Mouse (Mus musculus): ENCODE measurements at regions not wholly inside any gene's neighbourhood (a gene's known extent, or its start where the extent isn't known, plus 50 kb on each side); places are given as distances from the start of the nearest gene placed in this dataset.

GRCm38 (mm10) chr19:28171836-28172534 is 161.0 kb upstream of the Rfx3 start:
- no peak overlapping the region for H3K9ac ChIP-seq
- H3K4me2 ChIP-seq: no peak overlapping the region
- 76% methylated on average over 11 of the region's 11 CpGs for WGBS
- no peaks in the 10 kb centered on the region for H3K9me3 ChIP-seq
- ATAC-seq (ENCODE audit: low FRiP score): no peak
- H3K27ac ChIP-seq: no peak overlapping the region
- H3K4me1 ChIP-seq: no peaks in the 10 kb centered on the region
- peaks cover 8% of the 10 kb centered on the region; the same call in 1 of the 2 replicates for H3K27me3 ChIP-seq
- H3K4me3 ChIP-seq (replicated peaks): no peak overlapping the region
- no peaks in the 10 kb centered on the region for H3K36me3 ChIP-seq (replicated peaks)

- no peak overlapping the region for H3K27ac ChIP-seq
- no peaks in the 10 kb centered on the region for H3K9me3 ChIP-seq
- H3K4me3 ChIP-seq (replicated peaks): no peak overlapping the region
- peaks cover 11% of the 10 kb centered on the region; the same call in 1 of the 2 replicates for H3K27me3 ChIP-seq
- 89% methylated on average over 12 of the region's 12 CpGs for WGBS
- no peaks in the 10 kb centered on the region for H3K36me3 ChIP-seq (replicated peaks)
- no peak overlapping the region for H3K4me2 ChIP-seq
- no peak overlapping the region for H3K9ac ChIP-seq
- peaks cover 7% of the 10 kb centered on the region; the same call in 1 of the 2 replicates for H3K4me1 ChIP-seq
- ATAC-seq (ENCODE audit: low FRiP score): no peak
These were observed 156.6 kb upstream of the Rfx3 start for GRCm38 (mm10) chr19:28167451-28168165.

DNA sequence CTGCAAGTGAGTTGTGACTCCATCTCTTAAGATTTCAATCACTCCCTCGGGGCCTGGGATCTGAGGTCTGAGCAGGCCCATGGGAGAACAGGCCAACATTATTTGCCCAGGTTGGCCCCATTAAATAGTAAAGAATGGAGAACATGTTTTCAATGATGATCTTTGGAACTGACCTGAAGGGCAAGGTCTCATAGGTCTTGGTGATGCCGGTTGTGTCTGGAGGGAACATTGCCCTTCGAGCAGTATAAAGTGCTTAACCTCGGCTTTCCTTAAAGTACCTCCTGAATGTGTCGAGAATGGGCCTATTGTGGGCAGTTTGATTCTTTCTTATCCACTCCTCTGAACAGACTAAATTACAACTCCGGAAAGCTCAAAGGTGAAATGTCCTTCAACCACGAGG is 155.7 kb upstream of the Rfx3 start:
- ATAC-seq (ENCODE audit: low FRiP score): no peak
- no peaks in the 10 kb centered on the region for H3K9me3 ChIP-seq
- H3K4me2 ChIP-seq: no peak overlapping the region
- 83% methylated on average over 7 of the region's 7 CpGs for WGBS
- H3K4me3 ChIP-seq (replicated peaks): no peak overlapping the region
- H3K36me3 ChIP-seq (replicated peaks): no peaks in the 10 kb centered on the region
- H3K27ac ChIP-seq: no peak overlapping the region
- H3K4me1 ChIP-seq: peaks cover 7% of the 10 kb centered on the region; the same call in 1 of the 2 replicates
- no peak overlapping the region for H3K9ac ChIP-seq
- peaks cover 11% of the 10 kb centered on the region; the same call in 1 of the 2 replicates for H3K27me3 ChIP-seq

- H3K4me2 ChIP-seq: no peak overlapping the region
- peak; percentile 79 for ATAC-seq (ENCODE audit: low FRiP score)
- H3K4me3 ChIP-seq (replicated peaks): no peak overlapping the region
- H3K9ac ChIP-seq: no peak overlapping the region
- H3K9me3 ChIP-seq: no peaks in the 10 kb centered on the region
- peaks cover 7% of the 10 kb centered on the region; the same call in 1 of the 2 replicates for H3K4me1 ChIP-seq
- WGBS: 44% methylated on average over 15 of the region's 15 CpGs
- no peak overlapping the region for H3K27ac ChIP-seq
- no peaks in the 10 kb centered on the region for H3K36me3 ChIP-seq (replicated peaks)
- H3K27me3 ChIP-seq: peaks cover 11% of the 10 kb centered on the region; the same call in 1 of the 2 replicates
These were observed 155.0 kb upstream of the Rfx3 start for GRCm38 (mm10) chr19:28165901-28166361.

- Histone ChIP-seq H3K27ac (no peak overlapping the region), H3K36me3 (replicated peaks) (no peaks in the 10 kb centered on the region), H3K27me3 (peaks cover 11% of the 10 kb centered on the region; the same call in 1 of the 2 replicates), H3K9me3 (no peaks in the 10 kb centered on the region), H3K4me1 (peaks cover 7% of the 10 kb centered on the region; the same call in 1 of the 2 replicates), H3K4me2 (no peak overlapping the region), H3K9ac (no peak overlapping the region), H3K4me3 (replicated peaks) (no peak overlapping the region)
- no peak for ATAC-seq (ENCODE audit: low FRiP score)
- WGBS: 92% methylated on average over 6 of the region's 6 CpGs
These were observed 152.2 kb upstream of the Rfx3 start for GRCm38 (mm10) chr19:28163195-28163594.

- Histone ChIP-seq H3K4me3 (replicated peaks) (no peak overlapping the region), H3K9ac (no peak overlapping the region), H3K4me2 (no peak overlapping the region), H3K4me1 (no peaks in the 10 kb centered on the region), H3K36me3 (replicated peaks) (no peaks in the 10 kb centered on the region), H3K27ac (no peak overlapping the region), H3K9me3 (no peaks in the 10 kb centered on the region), H3K27me3 (0 out of 2 replicates have a peak, but pooled peaks cover 3% of the 10 kb centered on the region)
- WGBS: 81% methylated on average over 4 of the region's 4 CpGs
- no peak for ATAC-seq (ENCODE audit: low FRiP score)
These were observed 149.6 kb upstream of the Rfx3 start for GRCm38 (mm10) chr19:28160582-28160981.

- 84% methylated on average over 3 of the region's 3 CpGs for WGBS
- no peak overlapping the region for H3K9ac ChIP-seq
- ATAC-seq (ENCODE audit: low FRiP score): no peak
- no peak overlapping the region for H3K4me3 ChIP-seq (replicated peaks)
- H3K4me1 ChIP-seq: no peaks in the 10 kb centered on the region
- no peak overlapping the region for H3K27ac ChIP-seq
- H3K36me3 ChIP-seq (replicated peaks): no peaks in the 10 kb centered on the region
- H3K9me3 ChIP-seq: no peaks in the 10 kb centered on the region
- H3K4me2 ChIP-seq: no peak overlapping the region
- no peaks in the 10 kb centered on the region for H3K27me3 ChIP-seq
These were observed 146.2 kb upstream of the Rfx3 start for GRCm38 (mm10) chr19:28157196-28157595.

GRCm38 (mm10) chr19:28137581-28137980 is 126.6 kb upstream of the Rfx3 start:
- no peak overlapping the region for H3K4me3 ChIP-seq (replicated peaks)

DNA sequence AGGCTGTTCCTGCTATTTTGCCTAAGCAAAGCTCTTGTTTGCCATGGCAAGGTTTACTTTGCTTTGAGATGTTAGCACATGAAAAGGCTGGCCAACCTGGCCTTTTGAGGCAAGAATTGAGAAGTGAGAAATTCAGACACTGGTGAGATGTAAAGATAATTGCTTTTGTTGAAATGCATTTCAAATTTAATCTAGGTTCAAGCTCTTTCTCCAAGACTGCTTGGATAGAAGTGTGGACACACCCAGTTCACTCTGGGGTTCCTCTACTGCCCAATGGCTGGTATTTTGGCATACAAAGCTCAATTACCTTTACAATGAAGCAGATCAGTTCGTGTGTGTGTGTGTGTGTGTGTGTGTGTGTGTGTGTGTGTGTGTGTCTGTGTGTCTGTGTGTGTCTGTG is 123.8 kb upstream of the Rfx3 start:
- Histone ChIP-seq H3K4me2 (no peak overlapping the region), H3K4me1 (no peaks in the 10 kb centered on the region)

More at GRCm38 (mm10) chr19:28137581-28137980, 126.6 kb upstream of the Rfx3 start:
- no peaks in the 10 kb centered on the region for H3K36me3 ChIP-seq (replicated peaks)
- no peak overlapping the region for H3K9ac ChIP-seq
- no peak overlapping the region for H3K4me2 ChIP-seq
- no peak for ATAC-seq (ENCODE audit: low FRiP score)
- no peak overlapping the region for H3K27ac ChIP-seq
- H3K4me1 ChIP-seq: peaks cover 4% of the 10 kb centered on the region; the same call in 1 of the 2 replicates
- no peaks in the 10 kb centered on the region for H3K27me3 ChIP-seq
- no peaks in the 10 kb centered on the region for H3K9me3 ChIP-seq
- 89% methylated on average over 10 of the region's 10 CpGs for WGBS

GRCm38 (mm10) chr19:28111263-28112180 is 100.6 kb upstream of the Rfx3 start:
- ATAC-seq (ENCODE audit: low FRiP score): no peak
- Histone ChIP-seq H3K4me2 (no peak overlapping the region), H3K27me3 (no peaks in the 10 kb centered on the region), H3K27ac (no peak overlapping the region), H3K4me1 (no peaks in the 10 kb centered on the region), H3K36me3 (replicated peaks) (no peaks in the 10 kb centered on the region), H3K9ac (no peak overlapping the region), H3K4me3 (replicated peaks) (no peak overlapping the region), H3K9me3 (no peaks in the 10 kb centered on the region)
- 85% methylated on average over 10 of the region's 10 CpGs for WGBS

More for the DNA sequence above, 123.8 kb upstream of the Rfx3 start:
- Histone ChIP-seq H3K27ac (no peak overlapping the region), H3K9me3 (no peaks in the 10 kb centered on the region), H3K27me3 (no peaks in the 10 kb centered on the region), H3K9ac (no peak overlapping the region), H3K36me3 (replicated peaks) (no peaks in the 10 kb centered on the region), H3K4me3 (replicated peaks) (no peak overlapping the region)
- WGBS: 13% methylated on average over 1 of the region's 1 CpGs
- no peak for ATAC-seq (ENCODE audit: low FRiP score)

DNA sequence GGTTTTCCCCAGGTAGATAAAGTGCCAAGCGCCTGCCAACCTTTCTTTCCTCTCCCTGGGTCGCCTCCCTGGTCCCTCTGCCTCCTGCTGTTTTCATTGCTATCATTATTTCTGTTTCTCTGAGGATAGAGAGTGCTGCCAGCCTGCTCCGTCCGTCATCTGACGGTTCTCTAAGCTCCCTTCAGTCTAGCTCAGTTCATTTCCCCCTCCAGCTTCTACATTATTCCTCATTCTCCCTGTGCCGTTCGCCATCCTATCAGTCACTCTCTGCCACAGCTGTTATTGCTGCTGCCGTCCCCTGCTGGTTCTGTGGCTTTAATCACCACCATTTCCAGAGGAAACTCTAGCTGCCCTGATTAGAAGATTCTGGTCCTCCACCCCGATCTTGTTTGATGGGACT is 84.7 kb upstream of the Rfx3 start:
- Histone ChIP-seq H3K4me3 (replicated peaks) (no peak overlapping the region), H3K27ac (no peak overlapping the region), H3K9me3 (no peaks in the 10 kb centered on the region), H3K36me3 (replicated peaks) (no peaks in the 10 kb centered on the region), H3K27me3 (no peaks in the 10 kb centered on the region), H3K4me2 (no peak overlapping the region), H3K4me1 (no peaks in the 10 kb centered on the region), H3K9ac (no peak overlapping the region)
- 42% methylated on average over 9 of the region's 9 CpGs for WGBS
- no peak for ATAC-seq (ENCODE audit: low FRiP score)

DNA sequence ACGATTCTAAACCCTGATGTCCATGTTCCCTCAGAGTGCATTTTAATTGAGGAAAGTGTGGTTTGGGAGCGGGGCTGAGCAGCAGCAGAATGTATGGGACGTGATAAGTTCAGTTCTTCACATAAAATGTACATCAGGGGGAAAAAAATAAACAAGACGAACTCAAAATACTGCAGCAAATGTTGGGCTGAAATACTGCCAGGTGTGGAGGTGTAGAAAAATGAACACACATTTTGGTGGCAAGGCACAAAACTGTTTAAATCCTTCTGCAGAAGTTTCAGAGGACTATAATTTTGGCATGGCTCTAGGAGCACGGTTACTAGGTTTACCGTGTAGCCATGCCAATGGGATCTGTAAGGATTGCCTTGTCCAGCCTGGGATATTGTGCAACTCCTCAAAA is 81.3 kb upstream of the Rfx3 start:
- no peaks in the 10 kb centered on the region for H3K27me3 ChIP-seq
- H3K36me3 ChIP-seq (replicated peaks): no peaks in the 10 kb centered on the region
- no peak for ATAC-seq (ENCODE audit: low FRiP score)
- H3K9ac ChIP-seq: no peak overlapping the region
- H3K4me1 ChIP-seq: peaks cover 18% of the 10 kb centered on the region
- H3K27ac ChIP-seq: no peak overlapping the region
- H3K9me3 ChIP-seq: no peaks in the 10 kb centered on the region
- no peak overlapping the region for H3K4me2 ChIP-seq
- no peak overlapping the region for H3K4me3 ChIP-seq (replicated peaks)
- WGBS: 91% methylated on average over 6 of the region's 6 CpGs
